Mouse (Mus musculus) liver, embryonic 14.5 days (tissue): ENCODE data around the gene Trabd2b. TPM values are rescaled to one million over a fixed set of nuclear protein-coding genes. Genes with fewer than 3 reads are reported as not detected.

Experiments used
- ATAC-seq: fragments of 200-750 bp; cut with Nextera tagmentation; 2 replicates; pipeline ENCODE4 v1.8.0; 2017; ENCODE audit warnings: moderate number of reproducible peaks, mild to moderate bottlenecking, moderate library complexity; ENCODE audit not compliant: insufficient read depth
- DNase-seq, 3 experiments: peaks; one replicate each; pipeline ENCODE4 v3.0.0-alpha.2; 2012 to 2013; ENCODE audit warnings: low read depth in 3 of 3, low spot score in 3 of 3
- H3K27ac ChIP-seq: fragments of 300-500 bp; sonication (generic); 2 replicates; pipeline ENCODE4 v1.5.1; 2014; ENCODE audit warnings: moderate library complexity, mild to moderate bottlenecking, control low read depth, inconsistent platforms
- H3K27me3 ChIP-seq: fragments of 300-500 bp; sonication (generic); 2 replicates; pipeline ENCODE4 v1.6.1; 2014; ENCODE audit warnings: mild to moderate bottlenecking, low read length, moderate library complexity; ENCODE audit not compliant: control insufficient read depth, insufficient read depth
- H3K36me3 ChIP-seq: fragments of 300-500 bp; sonication (generic); replicated peaks from 2 replicates; pipeline ENCODE4 v1.6.1; 2014; ENCODE audit warnings: low read depth; ENCODE audit not compliant: control insufficient read depth, insufficient read depth
- H3K4me1 ChIP-seq, 2 experiments: fragments of 200-500 bp in 1 of 2; fragments of 300-500 bp in 1 of 2; sonication (generic) in 1 of 2; replicated peaks; 2 replicates each; pipeline ENCODE4 v1.6.1; 2012 to 2014; ENCODE audit warnings: antibody characterized with exemption in 1 of 2, inconsistent platforms in 1 of 2, low read length in 1 of 2; ENCODE audit not compliant: control insufficient read depth in 2 of 2, insufficient read depth in 2 of 2
- H3K4me2 ChIP-seq: fragments of 300-500 bp; sonication (generic); 2 replicates; pipeline ENCODE4 v1.6.1; 2014; ENCODE audit warnings: low read depth, mild to moderate bottlenecking, control low read depth, moderate library complexity
- H3K4me3 ChIP-seq, 2 experiments: fragments of 200-500 bp in 1 of 2; fragments of 300-500 bp in 1 of 2; sonication (generic) in 1 of 2; 2 replicates each; pipeline ENCODE4 v1.5.1; 2012 to 2014; ENCODE audit warnings: low read depth in 2 of 2, low read length in 2 of 2, mild to moderate bottlenecking in 2 of 2, control low read depth in 1 of 2, inconsistent platforms in 1 of 2, moderate library complexity in 1 of 2; ENCODE audit not compliant: insufficient read depth in 1 of 2
- H3K9ac ChIP-seq: fragments of 300-500 bp; sonication (generic); replicated peaks from 2 replicates; pipeline ENCODE4 v1.6.1; 2014; ENCODE audit warnings: mild to moderate bottlenecking, control low read depth, moderate library complexity
- H3K9me3 ChIP-seq: fragments of 300-500 bp; sonication (generic); 2 replicates; pipeline ENCODE4 v1.6.1; 2016; ENCODE audit warnings: low read length, mixed read lengths; ENCODE audit not compliant: control insufficient read depth
- CTCF ChIP-seq: IDR thresholded peaks from 2 replicates; pipeline ENCODE4 v1.5.1; 2016; ENCODE audit warnings: antibody characterized with exemption, low read depth, control low read depth
- EP300 ChIP-seq: IDR thresholded peaks from 2 replicates; pipeline ENCODE4 v1.6.1; 2016; ENCODE audit warnings: antibody characterized with exemption, low read depth
- WGBS: fragments of 180-500 bp; shearing (Covaris S2); extraction: QIAGEN DNeasy Blood & Tissue Kit; methylation state at CpG from one replicate; pipeline ENCODE4 v1.1.7; 2014; ENCODE audit not compliant: insufficient replicate concordance; 5-methylcytosine and 5-hydroxymethylcytosine counted together
- polyA plus RNA-seq, 2 experiments: library from polyadenylated mRNA; depleted of rRNA in 1 of 2; stranded (reverse) in 1 of 2; unstranded in 1 of 2; fragments of >200 nt; fragmentation: Nextera tagmentation in 1 of 2; extraction: Ambion mirVana in 1 of 2; gene quantifications; 2 replicates each; pipeline versions ENCODE4 v1.2.1 to v1.2.3; 2012 to 2014

Gene Trabd2b
- polyA plus RNA-seq, 2 experiments = 0.04 to 0.09 TPM

DNA sequence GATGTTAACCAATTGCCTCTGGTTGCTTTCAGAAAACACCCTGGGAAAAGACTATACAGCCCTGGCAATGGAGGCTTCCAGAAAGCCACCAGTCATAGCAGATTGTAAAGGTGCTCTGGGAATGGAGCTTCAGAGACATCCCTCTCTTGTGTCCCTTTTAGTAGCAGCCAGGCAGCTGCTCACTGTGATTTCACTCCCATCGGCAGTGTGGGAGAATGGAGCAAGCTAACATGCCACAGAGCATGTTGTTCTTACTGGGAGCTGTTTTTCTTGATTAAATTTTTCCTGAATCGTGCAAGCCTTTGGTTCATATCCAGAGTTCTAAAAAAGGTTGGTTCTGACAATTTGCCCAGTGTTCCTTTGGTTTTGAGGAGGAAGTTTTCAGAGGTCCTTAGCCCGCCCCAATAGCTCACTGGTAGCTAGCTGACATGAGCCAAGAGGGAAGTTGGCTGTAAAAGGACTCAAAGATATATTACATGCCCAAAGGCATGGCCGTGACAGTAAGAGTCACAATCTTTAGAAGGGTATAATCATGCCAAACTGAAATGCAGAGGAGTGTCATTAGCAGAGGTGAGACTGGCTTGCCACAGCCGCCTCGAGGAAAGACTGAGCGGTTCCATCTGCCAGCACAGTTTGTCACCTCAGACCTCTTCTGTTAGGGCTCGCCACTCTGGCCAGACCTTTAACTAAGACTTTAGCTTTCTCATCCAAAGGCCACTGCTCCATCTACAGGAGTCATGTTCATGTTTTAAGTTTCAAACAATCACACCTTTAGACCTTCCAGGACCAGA lies 141.3 kb downstream of the Trabd2b start:
- H3K9ac ChIP-seq = no peak overlapping the region
- no peaks in the 10 kb centered on the region for H3K36me3 ChIP-seq
- H3K4me3 ChIP-seq = no peak overlapping the region
- no peaks in the 10 kb centered on the region for H3K9me3 ChIP-seq
- no peak for TF ChIP-seq CTCF
- no peak for TF ChIP-seq EP300
- no peaks in the 10 kb centered on the region for H3K27me3 ChIP-seq
- H3K4me1 ChIP-seq = no peaks in the 10 kb centered on the region; a peak in 3 of 4 replicates
- H3K27ac ChIP-seq = no peak overlapping the region
- ATAC-seq = no peak
- WGBS = 43% methylated on average over 8 of the region's 8 CpGs
- H3K4me2 ChIP-seq = no peak overlapping the region
- DNase-seq = no peak

- no peaks in the 10 kb centered on the region for H3K27me3 ChIP-seq
- H3K27ac ChIP-seq = no peak overlapping the region
- no peak overlapping the region for H3K4me3 ChIP-seq
- H3K4me2 ChIP-seq = no peak overlapping the region
- peak; percentile 6 to 33 (median 22) for DNase-seq
- WGBS = 42% methylated on average over 3 of the region's 3 CpGs
- no peaks in the 10 kb centered on the region for H3K36me3 ChIP-seq
- peak; percentile 82 for ATAC-seq
- H3K9me3 ChIP-seq = no peaks in the 10 kb centered on the region
- H3K4me1 ChIP-seq = no peaks in the 10 kb centered on the region; a peak in 3 of 4 replicates
- H3K9ac ChIP-seq = no peak overlapping the region
- no peak for TF ChIP-seq CTCF
- TF ChIP-seq EP300 = 0 out of 2 replicates have a peak, but pooled peaks have one; percentile 21
Measured at GRCm38 (mm10) chr4:114549487-114549886, 143.0 kb downstream of the Trabd2b start.

DNA sequence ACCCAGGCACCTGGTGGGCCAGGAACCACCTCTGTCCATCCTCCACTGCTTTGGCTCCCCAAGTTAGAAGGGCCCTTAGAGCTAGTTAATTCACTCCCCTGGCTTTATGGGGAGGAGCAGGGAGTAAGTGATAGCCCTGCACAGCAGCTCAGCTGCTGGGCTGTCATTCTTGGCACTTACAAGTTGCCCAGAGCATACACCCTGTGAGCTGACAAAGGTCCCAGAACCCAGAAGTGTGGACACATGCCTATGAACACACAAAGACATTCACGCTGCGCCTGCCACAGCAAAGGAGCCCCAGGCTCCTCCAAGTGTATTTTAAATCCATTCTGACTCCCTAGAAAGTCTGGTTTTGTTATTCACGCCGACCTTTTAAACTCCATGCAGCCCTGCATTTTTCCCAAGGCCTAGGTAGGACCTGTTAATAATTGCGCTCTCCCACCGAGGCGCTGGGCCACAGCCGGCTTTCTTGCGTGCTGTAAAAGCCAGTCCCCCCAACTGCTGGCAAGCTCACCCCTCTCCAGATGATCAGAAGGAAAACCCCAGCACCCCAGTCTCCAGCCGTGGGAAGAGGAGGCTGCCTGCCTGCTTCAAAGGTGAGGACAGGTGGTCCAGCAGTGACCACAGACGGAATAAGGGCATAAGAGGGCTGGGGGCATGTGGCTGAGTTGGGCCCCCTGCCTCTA lies 144.1 kb downstream of the Trabd2b start:
- 54% methylated on average over 11 of the region's 11 CpGs for WGBS
- DNase-seq = no peak
- TF ChIP-seq CTCF (no peak), EP300 (no peak)

GRCm38 (mm10) chr4:114556880-114557279 lies 150.4 kb downstream of the Trabd2b start:
- H3K9ac ChIP-seq = no peak overlapping the region
- ATAC-seq (no peak), DNase-seq (no peak)
- TF ChIP-seq CTCF (no peak), EP300 (no peak)
- H3K9me3 ChIP-seq = no peaks in the 10 kb centered on the region
- no peak overlapping the region for H3K27ac ChIP-seq
- H3K4me2 ChIP-seq = no peak overlapping the region
- no peaks in the 10 kb centered on the region for H3K36me3 ChIP-seq
- H3K27me3 ChIP-seq = no peaks in the 10 kb centered on the region
- H3K4me3 ChIP-seq = no peak overlapping the region
- H3K4me1 ChIP-seq = no peaks in the 10 kb centered on the region
- WGBS = 56% methylated on average over 5 of the region's 5 CpGs

More for the DNA sequence above, 144.1 kb downstream of the Trabd2b start:
- Histone ChIP-seq H3K9me3 (no peaks in the 10 kb centered on the region), H3K4me1 (no peaks in the 10 kb centered on the region; a peak in 3 of 4 replicates), H3K27ac (no peak overlapping the region), H3K4me3 (no peak overlapping the region), H3K27me3 (no peaks in the 10 kb centered on the region), H3K4me2 (no peak overlapping the region), H3K36me3 (no peaks in the 10 kb centered on the region), H3K9ac (no peak overlapping the region)
- no peak for ATAC-seq

- H3K36me3 ChIP-seq = no peaks in the 10 kb centered on the region
- 25% methylated on average over 6 of the region's 6 CpGs for WGBS
Measured at GRCm38 (mm10) chr4:114557731-114558130, 151.2 kb downstream of the Trabd2b start.

More at GRCm38 (mm10) chr4:114557731-114558130, 151.2 kb downstream of the Trabd2b start:
- Histone ChIP-seq H3K9me3 (no peaks in the 10 kb centered on the region), H3K27ac (no peak overlapping the region), H3K4me2 (no peak overlapping the region), H3K4me1 (no peaks in the 10 kb centered on the region), H3K9ac (no peak overlapping the region), H3K27me3 (no peaks in the 10 kb centered on the region), H3K4me3 (no peak overlapping the region)
- TF ChIP-seq EP300 = no peak
- no peak for TF ChIP-seq CTCF
- ATAC-seq (no peak), DNase-seq (no peak)
